Mouse (Mus musculus) frontal cortex, postnatal 10 days (tissue): ENCODE results near the gene Insc.
A peak's percentile ranks its signal among the peaks of the same experiment; 100 is the strongest.

ENCODE experiments used
- DNase-seq, 2 experiments: peaks; one replicate each; pipeline ENCODE4 v3.0.0; 2022; ENCODE audit warnings: low spot score in 2 of 2, mixed read lengths in 1 of 2

The Insc gene

DNA sequence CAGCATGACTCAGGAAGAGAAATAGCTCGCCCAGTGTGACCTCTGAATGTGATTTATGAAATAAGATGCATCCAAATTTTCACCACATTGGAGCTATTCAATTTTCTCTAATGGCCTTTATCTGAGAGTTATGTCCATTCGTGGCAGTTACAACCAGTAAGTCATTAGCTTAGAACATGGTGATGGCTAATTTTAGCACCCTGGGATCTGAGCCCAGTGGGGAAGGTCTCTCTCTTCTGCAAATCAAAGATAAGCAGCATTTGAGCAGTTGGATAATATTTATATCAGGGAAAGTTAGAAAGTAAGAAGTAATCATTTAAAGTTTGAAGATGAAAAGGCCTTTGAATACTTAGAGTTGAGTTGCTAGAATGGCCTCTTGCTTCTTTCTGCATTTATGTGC is 19.2 kb downstream of the Insc start:
- DNase-seq = no peak

DNA sequence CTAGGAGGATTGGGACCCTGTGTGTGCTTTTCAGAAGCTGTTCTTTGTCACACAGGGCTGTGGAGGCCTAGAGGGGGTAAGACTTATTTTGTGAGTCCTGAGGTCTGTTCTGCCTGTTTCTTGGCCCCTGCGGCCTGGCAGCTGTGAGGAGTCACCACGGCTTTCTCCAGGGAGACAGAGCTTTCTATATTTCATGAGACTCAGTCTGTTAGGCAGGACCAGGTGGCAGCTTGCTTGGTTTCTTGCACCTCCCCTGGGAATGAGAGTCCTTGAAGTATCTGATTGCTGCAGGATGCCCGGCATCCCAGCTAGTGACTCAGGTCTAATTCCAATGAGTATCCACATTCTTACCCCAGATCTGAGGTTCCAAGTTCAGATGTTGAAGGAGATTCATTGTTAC is 21.8 kb downstream of the Insc start:
- DNase-seq = no peak

DNA sequence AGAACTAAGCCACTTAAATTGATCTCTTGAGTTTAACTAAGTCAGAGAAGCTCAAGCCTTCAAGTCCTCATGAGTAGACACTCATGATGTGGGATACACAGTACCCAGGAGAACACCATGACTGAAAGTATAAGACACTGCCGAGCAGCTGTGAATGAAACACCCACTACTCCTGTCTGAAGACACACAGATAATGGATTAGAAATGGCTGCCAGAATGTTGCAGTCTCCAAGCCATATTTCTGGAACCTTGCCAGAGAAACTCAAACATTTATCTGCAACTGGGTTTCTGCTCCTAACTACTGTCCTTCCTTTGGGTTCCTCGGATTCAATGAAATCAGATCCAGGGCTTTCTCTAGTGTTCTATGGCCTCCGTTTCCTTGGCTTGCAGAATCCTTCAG is 23.0 kb downstream of the Insc start:
- no peak for DNase-seq

DNA sequence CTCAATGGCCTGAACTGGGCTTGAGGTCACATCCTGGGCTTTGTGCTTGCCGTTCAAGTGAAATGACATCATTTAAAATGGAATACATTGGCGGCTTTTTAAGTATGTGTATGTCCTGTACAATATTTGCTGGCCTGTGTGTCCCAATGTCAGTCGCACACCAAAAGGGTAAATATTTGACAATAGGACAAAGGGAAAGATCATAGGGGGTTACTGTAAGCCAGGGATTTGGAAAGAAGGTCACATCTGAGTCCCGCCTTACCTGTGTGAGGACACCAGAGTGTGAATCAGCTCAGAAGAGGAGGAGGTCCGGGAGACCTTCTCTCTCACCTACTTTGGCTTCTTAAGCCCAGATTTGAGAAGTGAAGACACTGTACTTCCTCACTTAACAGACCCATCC is 25.0 kb downstream of the Insc start:
- DNase-seq = no peak

DNA sequence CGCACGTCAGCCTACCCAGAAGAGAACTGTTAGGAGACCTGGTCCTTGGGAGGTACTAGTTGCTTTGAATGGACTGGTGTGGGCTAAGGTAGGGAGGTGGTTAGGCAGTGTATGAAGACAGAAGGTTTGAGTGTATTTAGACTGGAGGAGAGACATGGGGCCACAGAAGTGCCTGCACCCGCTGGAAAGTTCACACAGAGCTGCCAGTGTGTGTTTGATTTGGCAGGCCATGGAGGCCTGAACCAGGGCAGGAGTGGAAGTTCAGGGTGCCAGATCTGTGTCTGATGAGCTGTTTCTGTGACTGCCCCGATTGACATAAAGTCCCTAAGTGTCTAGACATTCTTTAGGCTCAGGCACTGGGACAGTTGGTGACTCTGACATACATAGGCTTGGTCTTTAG is 25.5 kb downstream of the Insc start:
- no peak for DNase-seq

DNA sequence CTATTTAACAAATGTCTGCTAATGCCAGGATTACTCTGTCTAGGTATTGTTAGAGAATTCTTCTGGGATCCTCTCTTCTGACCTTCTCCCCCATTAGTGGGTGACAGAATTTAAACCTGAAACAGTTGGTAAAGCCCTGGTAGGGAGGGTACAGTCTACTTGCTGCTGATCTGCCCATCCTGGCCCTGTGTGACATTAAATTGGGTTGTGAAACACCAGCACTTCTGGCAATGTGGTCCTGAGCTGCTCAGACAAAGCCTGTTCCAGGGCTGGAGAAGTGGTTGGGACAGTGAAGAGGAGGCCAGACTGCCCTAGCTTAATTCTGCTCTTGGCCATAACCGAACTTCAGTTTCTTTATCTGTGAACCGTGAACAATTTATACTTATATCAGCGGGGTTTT is 27.1 kb downstream of the Insc start:
- DNase-seq = no peak

DNA sequence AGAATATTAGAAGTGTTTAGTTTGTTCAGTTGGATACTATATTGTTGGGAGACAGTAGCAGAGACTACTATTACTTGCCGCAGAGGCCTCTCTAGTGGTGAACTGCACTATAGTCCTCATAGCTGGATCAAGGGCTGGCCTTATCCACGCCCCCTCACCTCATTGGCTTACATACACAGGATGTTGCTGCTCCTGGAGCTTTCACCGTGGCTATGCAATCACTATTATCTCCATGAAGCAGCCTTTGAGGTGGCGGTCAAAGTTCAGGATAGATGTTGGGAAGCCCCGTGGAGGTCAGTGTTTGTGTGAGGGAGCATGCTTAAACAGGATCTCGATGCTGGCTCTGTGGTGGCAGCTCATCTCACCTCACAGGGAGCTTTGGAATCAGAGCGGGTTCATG is 28.3 kb downstream of the Insc start:
- DNase-seq = no peak

DNA sequence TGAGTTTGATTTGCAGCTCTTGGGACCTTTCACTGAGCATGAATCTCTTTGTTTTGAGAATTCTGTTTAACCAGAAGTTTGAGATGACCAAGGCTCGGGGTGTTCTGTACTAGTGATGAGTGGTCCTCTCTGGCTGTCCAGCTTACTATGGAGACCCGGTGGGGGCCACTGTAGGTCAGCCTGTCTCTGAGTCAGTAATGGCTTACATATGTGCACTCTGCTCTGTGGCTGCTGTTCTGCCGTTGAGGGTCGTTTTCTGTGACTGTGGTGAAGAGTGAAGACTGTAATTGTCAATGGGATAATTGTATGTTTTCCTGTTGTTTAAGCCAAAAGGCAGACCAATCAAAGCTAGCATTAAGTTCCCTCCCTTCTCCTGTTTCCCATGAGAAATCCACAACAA is 30.3 kb downstream of the Insc start:
- DNase-seq = no peak

DNA sequence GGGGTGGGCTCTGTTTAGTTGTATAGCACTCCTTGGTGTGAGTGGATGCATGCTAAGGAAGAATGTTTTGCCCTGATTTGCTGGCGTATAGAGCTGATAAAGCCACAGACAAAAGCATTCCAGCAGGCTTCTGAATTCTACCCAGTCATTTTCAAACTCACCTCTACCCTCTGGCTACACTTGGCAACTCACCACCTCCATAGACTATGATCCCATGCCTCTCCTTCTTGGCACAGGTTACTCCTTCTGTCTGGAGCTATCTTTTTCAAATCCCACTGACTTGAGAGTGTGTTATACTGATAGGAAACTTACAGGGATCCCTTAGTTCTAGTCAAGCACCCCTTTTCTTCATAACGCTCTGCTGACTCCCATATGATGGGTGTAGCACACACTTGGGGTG is 32.4 kb downstream of the Insc start:
- DNase-seq = no peak

DNA sequence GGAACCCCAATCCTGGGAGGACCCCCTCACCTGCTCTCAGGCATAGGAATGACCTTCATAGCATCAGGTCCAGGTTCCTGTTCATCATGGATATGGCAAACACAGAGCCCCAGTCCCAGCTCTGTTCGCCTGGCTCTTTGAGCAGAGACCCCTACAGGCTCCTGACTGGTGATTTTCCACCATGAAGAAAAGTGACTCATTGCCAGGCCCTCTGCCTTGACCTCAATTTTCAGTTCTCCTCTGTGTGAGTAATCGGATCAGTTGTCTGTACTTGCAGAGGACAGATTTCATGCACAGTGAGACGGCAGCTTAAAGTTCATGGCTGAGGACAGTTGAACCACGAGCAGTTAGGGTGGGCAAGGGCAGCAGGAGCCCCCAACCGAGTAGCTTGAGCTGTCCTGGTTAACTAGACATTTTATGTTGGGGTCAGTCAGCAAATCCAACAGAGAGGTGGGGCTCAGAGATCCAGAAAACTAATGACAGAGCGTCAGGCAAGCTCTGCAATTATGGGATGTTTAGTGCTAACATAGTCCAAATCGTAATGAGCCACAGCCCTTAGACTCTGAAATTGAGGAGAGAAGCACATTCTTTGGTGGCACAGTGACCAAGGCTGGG is 34.8 kb downstream of the Insc start:
- no peak for DNase-seq

DNA sequence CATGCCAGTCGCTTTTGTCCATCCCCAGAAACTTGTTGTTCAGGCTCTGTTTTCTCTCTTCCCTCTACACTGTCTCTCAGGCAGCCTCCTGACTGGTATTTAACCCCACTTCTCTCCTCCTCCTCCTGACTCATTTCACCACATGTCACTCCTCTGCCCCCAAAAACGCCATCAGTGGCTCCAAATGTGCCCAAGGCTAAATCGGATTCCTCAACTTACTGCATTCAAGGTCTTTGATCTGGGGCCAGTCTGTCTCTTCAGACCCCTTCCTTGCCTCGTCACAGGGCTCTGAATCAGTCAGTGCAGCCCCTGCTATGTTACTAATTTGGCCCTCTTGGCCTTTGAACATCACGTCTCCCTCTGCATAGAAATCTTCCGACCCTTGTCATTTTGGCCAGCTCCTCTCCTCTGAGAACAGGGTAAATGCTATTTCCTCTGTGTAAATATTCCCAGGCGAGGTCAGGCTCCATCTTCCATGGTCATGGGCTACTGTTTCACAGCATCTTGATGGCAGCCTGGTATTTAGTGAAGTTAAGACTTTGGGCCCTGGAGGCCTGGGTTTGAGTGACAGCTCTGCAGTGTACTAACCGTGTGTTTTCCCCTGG is 35.7 kb downstream of the Insc start:
- DNase-seq = no peak

DNA sequence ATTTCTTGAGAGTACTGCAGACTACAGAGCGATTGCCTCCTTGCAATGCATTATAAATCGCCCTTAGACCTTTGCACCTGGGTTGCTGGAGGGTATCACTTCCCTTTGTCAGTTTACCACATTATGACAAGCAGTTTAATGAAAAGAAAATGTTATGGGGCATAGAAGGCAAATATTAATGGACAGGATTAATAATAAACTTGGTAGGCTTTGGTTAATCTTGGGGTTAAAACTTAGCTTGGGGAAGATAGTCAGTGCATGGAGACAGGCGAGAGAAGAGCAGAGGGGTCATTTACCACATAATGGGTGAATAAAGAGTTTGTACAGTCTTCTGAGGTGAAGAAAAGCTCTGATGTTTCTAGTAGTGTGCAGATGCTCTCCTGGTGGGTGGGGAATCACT is 39.8 kb downstream of the Insc start:
- no peak for DNase-seq

DNA sequence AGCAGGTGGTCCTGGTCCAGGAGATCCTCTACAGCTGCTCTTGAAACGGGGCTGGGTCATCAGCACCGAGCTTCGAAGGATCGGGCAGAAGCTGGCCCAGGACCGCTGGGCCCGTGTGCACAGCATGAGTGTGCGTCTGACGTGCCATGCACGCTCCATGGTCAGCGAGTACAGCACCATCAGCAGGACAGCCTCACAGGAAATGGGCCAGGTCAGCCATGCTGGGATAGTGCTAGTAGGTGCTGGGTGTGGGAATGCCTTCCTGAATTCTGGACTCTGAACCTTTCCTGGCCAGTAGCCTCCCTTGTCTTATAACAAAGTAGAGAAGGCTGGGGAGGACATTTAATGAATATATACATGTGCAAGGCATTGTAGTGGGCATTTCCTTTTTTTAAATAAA is 47.6 kb downstream of the Insc start:
- DNase-seq = no peak

DNA sequence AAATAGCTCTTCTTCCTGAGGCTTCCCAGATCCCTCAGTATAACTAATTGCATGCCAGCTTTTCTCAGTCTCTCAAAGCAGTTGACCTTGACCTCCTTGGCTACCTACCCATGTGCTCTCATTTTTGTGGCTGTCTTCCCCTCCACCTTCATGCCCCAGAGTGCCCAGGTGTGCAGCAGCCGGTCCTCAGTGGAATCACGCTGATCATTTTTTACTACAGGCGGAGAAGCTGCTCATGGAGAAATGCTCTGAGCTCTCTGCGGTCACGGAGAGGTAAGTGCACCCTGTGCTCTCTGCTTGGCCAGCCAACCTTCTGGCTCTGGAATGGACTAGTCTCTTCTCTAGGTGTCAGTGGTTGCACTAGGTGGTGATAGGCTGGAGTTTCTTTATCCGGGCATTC is 48.5 kb downstream of the Insc start:
- DNase-seq = no peak

DNA sequence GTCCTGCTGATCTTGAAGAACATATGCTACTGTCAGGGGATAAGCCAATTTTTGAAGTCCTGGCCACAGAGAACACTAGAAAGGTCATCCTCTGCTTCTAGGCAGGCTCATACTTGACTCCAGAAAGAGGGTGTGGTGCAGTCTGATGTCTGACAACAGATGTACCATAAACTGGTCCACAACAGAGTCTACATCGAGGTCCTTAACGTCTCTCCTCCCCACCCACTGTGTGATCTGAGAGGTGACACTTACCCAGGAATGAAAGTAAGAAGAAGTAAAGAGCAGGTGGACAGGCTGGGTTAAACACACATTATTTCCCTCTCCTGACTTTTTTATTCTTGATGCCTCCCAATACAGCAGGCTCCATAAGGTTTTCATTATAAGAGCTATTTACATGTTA is 50.9 kb downstream of the Insc start:
- DNase-seq = no peak

DNA sequence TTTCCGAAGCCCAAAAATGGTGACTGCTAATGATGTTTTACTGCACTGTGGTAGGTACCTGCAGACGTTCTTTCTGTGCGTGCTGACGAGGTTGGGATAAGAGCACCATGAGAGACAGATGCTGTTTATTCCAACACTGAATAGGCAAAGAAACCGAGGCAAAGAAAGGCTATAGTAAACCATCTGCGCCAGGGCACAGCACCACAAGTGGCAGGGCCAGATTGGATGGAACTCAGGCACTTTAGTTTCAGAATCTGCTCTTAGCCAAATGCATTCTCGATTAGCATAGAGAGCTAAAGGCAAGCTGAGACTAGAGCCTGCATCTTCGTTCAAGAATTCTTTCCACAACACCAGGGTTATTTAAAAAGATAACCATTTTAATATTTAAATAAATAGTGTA is 59.1 kb downstream of the Insc start:
- DNase-seq = no peak

DNA sequence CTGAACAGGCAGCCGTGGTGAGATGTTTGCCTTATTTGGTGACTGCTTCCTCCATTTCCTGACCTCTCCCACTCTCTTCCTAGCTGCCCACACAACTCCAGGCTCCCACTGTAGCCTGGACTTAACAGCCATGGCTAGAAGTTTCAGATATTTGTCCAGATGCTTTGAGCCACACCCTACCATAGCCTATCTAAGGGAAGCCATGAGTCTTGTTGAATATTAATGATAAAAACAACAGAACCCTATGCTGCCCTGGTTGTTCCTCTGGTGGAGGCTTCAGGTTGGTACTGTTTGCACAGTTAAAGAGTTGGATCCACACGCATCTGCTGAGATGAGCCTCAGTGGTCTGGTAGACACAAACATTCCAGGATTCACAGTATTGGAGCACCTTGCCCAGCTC is 61.8 kb downstream of the Insc start:
- DNase-seq = no peak

DNA sequence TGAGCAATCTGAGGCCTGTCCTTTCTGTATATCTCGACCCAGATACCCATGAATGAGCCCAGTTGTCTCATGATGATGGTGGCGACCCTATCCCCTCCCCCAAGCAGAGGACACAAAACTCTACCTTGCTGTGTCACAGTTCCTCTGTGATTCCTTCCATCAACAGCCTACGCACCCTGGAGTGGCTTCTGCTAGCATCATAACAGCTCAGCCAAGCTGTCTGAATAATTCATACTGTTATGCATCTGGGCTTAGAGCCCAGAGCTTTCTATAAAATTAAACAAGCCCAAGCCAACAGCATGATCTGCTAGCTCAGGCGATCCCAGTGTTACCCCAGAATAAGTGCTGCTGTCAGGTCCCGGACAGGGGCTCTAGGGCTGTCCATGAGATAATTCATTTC is 63.8 kb downstream of the Insc start:
- DNase-seq = peak in 1 of 2 experiments; percentile 21

DNA sequence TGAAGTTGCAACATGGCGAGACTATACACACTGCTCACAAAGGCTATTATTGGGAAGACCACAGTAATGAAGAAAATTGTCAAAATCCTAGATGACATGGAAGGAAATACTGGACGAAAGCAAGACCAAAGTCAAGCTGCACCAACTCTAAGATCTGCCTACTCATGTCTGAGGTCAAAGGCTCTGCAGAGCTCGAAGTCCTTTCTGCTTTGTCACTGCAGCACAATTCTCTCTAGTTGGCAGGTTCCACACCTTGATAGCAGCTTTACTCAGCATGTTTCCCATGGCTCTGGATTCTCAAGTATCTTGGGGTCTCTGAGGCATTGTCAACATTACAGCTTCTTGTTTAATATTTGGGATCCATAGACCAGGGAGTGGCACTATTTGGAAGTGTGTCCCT is 64.8 kb downstream of the Insc start:
- DNase-seq = no peak

DNA sequence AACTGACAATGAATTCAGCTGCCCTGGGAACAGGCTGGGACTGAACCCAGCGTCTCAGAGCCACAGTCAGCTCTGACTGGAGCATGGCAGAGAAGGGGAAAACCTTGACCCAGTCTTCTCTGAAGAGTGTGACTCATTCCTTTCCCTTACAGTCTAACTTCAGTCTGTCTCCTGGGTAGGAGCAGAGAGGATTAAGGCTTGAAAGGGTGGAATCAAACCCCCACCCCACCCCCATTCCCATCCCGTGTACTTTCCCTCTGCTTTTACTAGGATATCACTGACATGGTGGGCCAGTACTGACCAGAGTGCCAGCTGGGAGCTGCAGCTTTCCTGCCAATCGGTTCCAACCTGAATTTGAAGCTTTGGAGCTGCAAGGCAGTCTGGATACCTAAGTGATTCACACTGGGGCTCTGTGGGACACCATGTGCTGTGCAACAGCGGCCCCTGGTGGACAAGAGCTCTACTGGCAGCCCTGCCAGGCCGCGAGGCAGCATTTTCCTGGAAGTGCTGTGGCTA is 73.9 kb downstream of the Insc start:
- peak; percentile 54 to 83 for DNase-seq

DNA sequence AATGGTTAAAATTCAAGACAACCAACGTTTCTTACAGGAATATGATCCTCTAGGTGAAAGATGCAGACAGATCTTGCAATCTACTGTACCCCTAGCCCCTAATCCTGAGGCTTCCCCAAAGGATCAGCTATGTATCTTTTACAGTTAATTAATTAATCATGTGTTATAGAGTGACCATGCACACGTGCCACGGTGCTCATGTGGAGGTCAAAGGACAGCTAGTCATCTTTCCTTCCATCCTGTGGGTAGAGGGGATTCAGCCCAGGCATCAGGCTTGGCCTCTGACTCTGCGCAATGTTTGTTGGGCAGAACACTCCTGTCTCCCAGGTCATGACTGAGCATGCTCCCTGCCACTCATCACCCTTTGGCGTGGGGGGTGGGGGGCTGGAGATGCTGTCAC is 74.4 kb downstream of the Insc start:
- DNase-seq = no peak

DNA sequence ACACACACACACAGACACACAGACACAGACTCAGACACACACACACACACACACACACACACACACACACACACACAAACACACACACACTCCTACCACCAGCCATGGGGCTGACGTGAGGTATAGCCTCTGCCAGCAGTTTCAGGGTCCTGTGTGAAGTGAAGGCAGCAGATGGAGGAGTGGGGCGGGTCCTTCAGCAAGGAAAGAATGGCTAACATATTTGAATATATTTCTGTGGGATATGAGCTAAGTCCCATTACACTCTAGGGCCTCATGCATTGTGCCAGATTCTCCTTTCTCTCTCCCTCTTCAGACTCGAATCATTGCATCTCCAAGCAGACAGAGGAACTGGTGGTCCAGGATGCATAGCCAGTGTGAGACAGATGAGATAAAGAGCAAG is 74.9 kb downstream of the Insc start:
- no peak for DNase-seq

DNA sequence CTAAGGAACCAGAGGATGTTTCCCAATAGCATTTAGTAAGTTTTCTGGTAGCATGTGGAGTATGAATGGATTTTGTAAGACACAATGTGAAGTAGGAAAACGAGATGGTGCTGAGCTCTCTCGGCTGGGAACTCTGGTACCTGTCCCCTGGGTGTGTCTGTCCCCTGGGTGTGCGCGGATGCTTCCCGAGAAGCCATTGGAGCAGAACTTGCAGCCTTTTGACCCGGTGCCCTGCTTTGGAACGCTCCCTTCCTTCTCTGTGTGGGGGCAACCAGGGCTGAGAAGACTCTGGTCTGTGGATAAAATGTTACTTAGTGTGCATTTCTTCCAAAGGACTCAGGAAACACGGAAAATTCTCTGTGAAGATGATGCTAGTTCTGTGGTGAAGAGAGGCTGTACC is 75.3 kb downstream of the Insc start:
- no peak for DNase-seq

DNA sequence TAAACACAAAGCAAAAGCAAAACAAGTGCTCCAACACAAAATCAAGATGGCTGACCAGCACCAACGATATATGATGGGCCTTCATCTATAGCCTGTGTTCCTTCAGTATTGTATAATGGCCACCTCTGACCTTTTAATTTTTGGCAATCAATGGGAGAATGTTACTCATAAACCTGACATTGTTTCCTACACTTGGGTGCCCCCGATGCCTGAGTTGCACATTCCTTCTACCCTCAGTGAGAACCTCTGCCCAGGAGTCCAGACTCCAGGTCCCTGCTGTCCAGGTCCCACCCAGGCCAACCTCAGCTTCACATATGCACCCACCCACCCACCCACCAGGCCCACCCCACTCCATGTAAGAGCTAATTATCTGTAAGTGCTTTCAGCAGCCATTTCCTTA is 79.2 kb downstream of the Insc start:
- DNase-seq = no peak
